Mouse (Mus musculus) ES-Bruce4 (cell line): ENCODE results near the gene Serpina11. TPM values are rescaled to one million over a fixed set of nuclear protein-coding genes. Genes with fewer than 3 reads are reported as not detected.
A peak's percentile ranks its signal among the peaks of the same experiment; 100 is the strongest.

Experiments used
- H3K27ac ChIP-seq: 2 replicates; pipeline ENCODE4 v1.5.1; 2012; ENCODE audit warnings: low read length, inconsistent platforms; ENCODE audit not compliant: insufficient read depth
- H3K27me3 ChIP-seq: 2 replicates; pipeline ENCODE4 v1.6.1; 2012; ENCODE audit warnings: mild to moderate bottlenecking, low read length, inconsistent platforms; ENCODE audit not compliant: control insufficient read depth, poor library complexity, insufficient read depth, severe bottlenecking
- H3K36me3 ChIP-seq: 2 replicates; pipeline ENCODE4 v1.6.1; 2012; ENCODE audit warnings: inconsistent platforms, mild to moderate bottlenecking, low read length, moderate library complexity; ENCODE audit not compliant: control insufficient read depth, poor library complexity, insufficient read depth, severe bottlenecking
- H3K4me1 ChIP-seq: one replicate; pipeline ENCODE4 v1.8.1; 2011; ENCODE audit warnings: low read length; ENCODE audit not compliant: control insufficient read depth, insufficient read depth
- H3K4me3 ChIP-seq: 2 replicates; pipeline ENCODE4 v1.5.1; 2011; ENCODE audit warnings: low read depth, mild to moderate bottlenecking, low read length
- H3K9ac ChIP-seq: 2 replicates; pipeline ENCODE4 v1.6.1; 2012; ENCODE audit warnings: low read depth, mild to moderate bottlenecking, inconsistent platforms; ENCODE audit not compliant: poor library complexity, severe bottlenecking
- H3K9me3 ChIP-seq: replicated peaks from 2 replicates; pipeline ENCODE4 v1.6.1; 2012; ENCODE audit warnings: mild to moderate bottlenecking, low read length, inconsistent platforms; ENCODE audit not compliant: control insufficient read depth, poor library complexity, insufficient read depth, severe bottlenecking
- CTCF ChIP-seq: IDR thresholded peaks from one replicate; pipeline ENCODE4 v1.8.1; 2011; ENCODE audit warnings: low read depth, low read length
- EP300 ChIP-seq: IDR thresholded peaks from 2 replicates; pipeline ENCODE4 v1.6.1; 2011; ENCODE audit warnings: low read depth, low read length; ENCODE audit not compliant: insufficient read depth
- POLR2A ChIP-seq: IDR thresholded peaks from one replicate; pipeline ENCODE4 v1.8.1; 2011; ENCODE audit warnings: low read length; ENCODE audit not compliant: insufficient read depth
- polyA plus RNA-seq: library from polyadenylated mRNA; stranded (reverse); fragments of >200 nt; gene quantifications from 2 replicates; pipeline ENCODE4 v1.2.4, GENCODE M21; 2011; ENCODE audit warnings: low read depth; ENCODE audit not compliant: missing spikeins, insufficient read depth, insufficient read length

The Serpina11 gene
- polyA plus RNA-seq, 1 experiment: not detected

GRCm38 (mm10) chr12:103981646-103982360 is 8.0 kb downstream of the Serpina11 start:
- H3K9me3 ChIP-seq: no peaks in the 10 kb centered on the region; the same call in 1 of the 2 replicates
- no peak overlapping the region for H3K9ac ChIP-seq
- no peaks in the 10 kb centered on the region for H3K4me1 ChIP-seq
- no peak overlapping the region for H3K4me3 ChIP-seq
- no peak overlapping the region for H3K27ac ChIP-seq
- H3K27me3 ChIP-seq: no peaks in the 10 kb centered on the region
- no peaks in the 10 kb centered on the region for H3K36me3 ChIP-seq
- no peak for TF ChIP-seq POLR2A

DNA sequence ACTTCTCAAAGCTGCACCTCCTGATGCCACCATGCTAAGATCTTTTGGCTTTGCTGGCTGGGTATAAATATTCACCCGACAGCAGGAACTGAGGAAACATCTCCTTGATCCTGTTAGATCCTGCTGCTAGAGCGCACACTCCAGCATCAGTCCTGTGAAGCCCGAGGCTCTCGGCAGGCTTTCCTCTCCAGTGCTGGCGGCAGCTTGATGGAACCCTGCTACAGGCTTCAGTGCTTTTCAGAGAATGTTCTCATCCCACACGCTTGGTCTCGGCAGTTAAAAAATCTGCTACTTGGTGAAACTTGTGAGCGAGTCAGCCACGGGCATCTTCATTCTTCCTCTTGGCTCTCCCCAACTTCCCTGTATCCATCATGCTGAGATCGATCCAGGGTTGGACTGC is 11.5 kb downstream of the Serpina11 start:
- H3K27me3 ChIP-seq: no peaks in the 10 kb centered on the region
- H3K27ac ChIP-seq: no peak overlapping the region
- H3K4me3 ChIP-seq: no peak overlapping the region
- H3K9ac ChIP-seq: no peak overlapping the region
- no peaks in the 10 kb centered on the region for H3K4me1 ChIP-seq
- no peaks in the 10 kb centered on the region; the same call in 1 of the 2 replicates for H3K9me3 ChIP-seq
- TF ChIP-seq CTCF (no peak), EP300 (no peak), POLR2A (no peak)
- H3K36me3 ChIP-seq: no peaks in the 10 kb centered on the region

- H3K9me3 ChIP-seq: no peaks in the 10 kb centered on the region; the same call in 1 of the 2 replicates
- no peaks in the 10 kb centered on the region for H3K36me3 ChIP-seq
- H3K4me1 ChIP-seq: no peaks in the 10 kb centered on the region
- no peak for TF ChIP-seq POLR2A
- TF ChIP-seq CTCF: peak; percentile 85
- H3K27ac ChIP-seq: no peak overlapping the region
- H3K27me3 ChIP-seq: no peaks in the 10 kb centered on the region
- no peak overlapping the region for H3K9ac ChIP-seq
- H3K4me3 ChIP-seq: no peak overlapping the region
These were observed 11.9 kb downstream of the Serpina11 start for GRCm38 (mm10) chr12:103977846-103978245.

DNA sequence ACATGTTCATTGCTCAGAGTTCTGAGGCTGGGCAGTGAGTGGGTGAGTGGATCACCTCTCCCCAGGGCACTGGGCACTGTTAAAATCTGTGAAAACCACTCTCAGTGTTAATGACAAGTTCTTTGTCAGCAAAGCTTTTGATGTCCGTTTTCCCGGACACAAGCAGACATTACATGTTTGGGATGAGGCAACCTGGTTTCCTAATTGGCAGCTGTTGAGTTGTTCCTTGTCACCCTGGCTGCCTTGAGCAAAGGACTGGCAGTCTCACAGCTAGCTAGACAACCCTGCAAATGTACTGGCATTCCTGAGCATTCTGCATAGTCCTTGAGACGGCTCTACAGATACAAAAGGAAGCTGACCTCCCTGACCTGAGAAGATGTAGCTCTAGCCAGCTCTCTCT is 12.7 kb downstream of the Serpina11 start:
- no peak overlapping the region for H3K27ac ChIP-seq
- no peaks in the 10 kb centered on the region for H3K4me1 ChIP-seq
- TF ChIP-seq POLR2A (no peak), CTCF (no peak)
- H3K4me3 ChIP-seq: no peak overlapping the region
- no peak overlapping the region for H3K9ac ChIP-seq
- no peaks in the 10 kb centered on the region; the same call in 1 of the 2 replicates for H3K9me3 ChIP-seq
- no peaks in the 10 kb centered on the region for H3K27me3 ChIP-seq
- no peaks in the 10 kb centered on the region for H3K36me3 ChIP-seq

DNA sequence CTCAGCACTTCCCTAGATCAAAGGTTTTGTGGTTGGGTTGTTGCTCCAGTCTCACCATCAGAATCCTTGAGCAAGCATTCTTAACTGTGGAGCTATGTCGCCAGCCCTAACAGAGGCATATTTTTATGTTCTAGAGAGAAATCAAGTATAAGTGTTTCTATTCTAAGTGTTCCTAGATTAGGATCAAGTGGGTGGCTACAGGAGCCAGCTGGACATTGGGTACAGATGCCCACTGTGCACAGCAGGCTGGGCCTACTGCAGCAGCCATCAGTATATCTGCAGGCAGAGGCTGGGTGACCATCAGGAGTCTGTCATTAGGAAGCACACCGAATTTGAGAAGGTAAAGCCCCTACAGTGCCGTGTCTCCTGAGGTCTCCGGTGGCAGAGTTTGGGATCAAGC is 18.7 kb downstream of the Serpina11 start:
- H3K9me3 ChIP-seq: no peaks in the 10 kb centered on the region
- no peak overlapping the region for H3K27ac ChIP-seq
- no peak overlapping the region for H3K4me3 ChIP-seq
- H3K4me1 ChIP-seq: no peaks in the 10 kb centered on the region
- no peak overlapping the region for H3K9ac ChIP-seq
- H3K36me3 ChIP-seq: no peaks in the 10 kb centered on the region
- no peak for TF ChIP-seq EP300
- no peak for TF ChIP-seq CTCF
- TF ChIP-seq POLR2A: no peak
- H3K27me3 ChIP-seq: no peaks in the 10 kb centered on the region

GRCm38 (mm10) chr12:103969577-103970116 is 20.1 kb downstream of the Serpina11 start:
- no peaks in the 10 kb centered on the region for H3K9me3 ChIP-seq
- no peak overlapping the region for H3K9ac ChIP-seq
- H3K27me3 ChIP-seq: no peaks in the 10 kb centered on the region
- H3K4me1 ChIP-seq: no peaks in the 10 kb centered on the region
- H3K27ac ChIP-seq: no peak overlapping the region
- TF ChIP-seq POLR2A: no peak
- TF ChIP-seq CTCF: no peak
- TF ChIP-seq EP300: no peak
- no peak overlapping the region for H3K4me3 ChIP-seq
- H3K36me3 ChIP-seq: no peaks in the 10 kb centered on the region
